Mouse (Mus musculus) heart, adult 2 months (tissue): ENCODE measurements around the gene Gm7534. TPM values are rescaled to one million over a fixed set of nuclear protein-coding genes. Genes with fewer than 3 reads are reported as not detected.

Experiments used
- DNase-seq, 2 experiments: peaks; one replicate each; pipeline ENCODE4 v3.0.0; 2021
- H3K27ac ChIP-seq: fragments of 200-600 bp; 2 replicates; pipeline ENCODE4 v1.8.1; 2022
- H3K27me3 ChIP-seq: fragments of 200-500 bp; 2 replicates; pipeline ENCODE4 v1.6.1; 2012; ENCODE audit warnings: mild to moderate bottlenecking, low read length, inconsistent platforms, mixed read lengths; ENCODE audit not compliant: control insufficient read depth, insufficient read depth
- H3K36me3 ChIP-seq: fragments of 200-500 bp; 2 replicates; pipeline ENCODE4 v1.6.1; 2012; ENCODE audit warnings: low read length, inconsistent platforms; ENCODE audit not compliant: control insufficient read depth, insufficient read depth
- H3K4me1 ChIP-seq: fragments of 200-500 bp; 2 replicates; pipeline ENCODE4 v1.6.1; 2011; ENCODE audit warnings: low read length; ENCODE audit not compliant: control insufficient read depth, insufficient read depth
- H3K4me3 ChIP-seq: fragments of 200-600 bp; 2 replicates; pipeline ENCODE4 v1.8.1; 2022
- H3K79me2 ChIP-seq: fragments of 200-500 bp; replicated peaks from 2 replicates; pipeline ENCODE4 v1.6.1; 2012; ENCODE audit warnings: mild to moderate bottlenecking, inconsistent platforms, low read length, moderate library complexity, mixed read lengths; ENCODE audit not compliant: control insufficient read depth, insufficient read depth
- H3K9ac ChIP-seq: fragments of 200-500 bp; 2 replicates; pipeline ENCODE4 v1.6.1; 2012; ENCODE audit warnings: low read depth, mild to moderate bottlenecking, control low read depth, inconsistent platforms, low read length, mixed read lengths
- CTCF ChIP-seq: fragments of 200-600 bp; IDR thresholded peaks from 2 replicates; pipeline ENCODE4 v1.8.1; 2022; ENCODE audit warnings: antibody characterized with exemption, mild to moderate bottlenecking, moderate library complexity
- EP300 ChIP-seq: fragments of 200-500 bp; IDR thresholded peaks from 2 replicates; pipeline ENCODE4 v1.6.1; 2011; ENCODE audit warnings: low read depth, low read length, control low read depth; ENCODE audit not compliant: insufficient read depth
- POLR2A ChIP-seq: fragments of 200-500 bp; IDR thresholded peaks from 2 replicates; pipeline ENCODE4 v1.6.1; 2011; ENCODE audit warnings: mild to moderate bottlenecking, low read depth, low read length, control low read depth; ENCODE audit not compliant: insufficient read depth
- whole genome bisulfite sequencing: fragments of 180-500 bp; shearing (Covaris S2); methylation state at CpG from one replicate; pipeline ENCODE4 v1.1.7; 2018; 5-methylcytosine and 5-hydroxymethylcytosine counted together
- intact Hi-C: fragments of 180-260 bp; cut with DNase I; formaldehyde crosslinking; loops from one replicate; pipeline ENCODE4 v1.15.1; 2025
- polyA plus RNA-seq: library from polyadenylated mRNA; depleted of rRNA; stranded (reverse); fragments of >200 nt; gene quantifications from 2 replicates; pipeline ENCODE4 v1.2.3, GENCODE M21; 2012
- total RNA-seq, 2 experiments: library from RNA; stranded (reverse); gene quantifications; 2 replicates each; pipeline ENCODE4 v1.2.3; 2021

Gm7534 gene
- total and polyA plus RNA-seq, 3 experiments = not detected

GRCm38 (mm10) chr4:134249651-134250050 is 46.8 kb upstream of the Gm7534 start:
- H3K79me2 ChIP-seq = no peaks in the 10 kb centered on the region
- WGBS = 3% methylated on average over 30 of the region's 30 CpGs
- no peaks in the 10 kb centered on the region for H3K36me3 ChIP-seq
- intact Hi-C loops = loop anchor here (1.0 to 5.0 kb wide), 4 partner anchors 19 to 218 kb away; partner anchors contain the start of genes Pdik1l and Stmn1
- H3K9ac ChIP-seq = peak overlapping the region; percentile 56
- no peak overlapping the region; the same call in 1 of the 2 replicates for H3K27ac ChIP-seq
- H3K4me3 ChIP-seq = peak overlapping the region; percentile 56
- H3K27me3 ChIP-seq = no peaks in the 10 kb centered on the region
- peaks cover 3% of the 10 kb centered on the region for H3K4me1 ChIP-seq
- DNase-seq = peak; percentile 81 to 89
- TF ChIP-seq CTCF (peak; percentile 97), EP300 (no peak)

GRCm38 (mm10) chr4:134246719-134247258 is 44.0 kb upstream of the Gm7534 start, which contains the start of gene Gm30191:
Gene Gm30191 (plus strand): TSS chr4:134246935.
- Histone ChIP-seq H3K27me3 (no peaks in the 10 kb centered on the region), H3K27ac (no peak within 1 kb of the TSS), H3K4me1 (peaks cover 4% of the 10 kb centered on the region), H3K9ac (no peak within 1 kb of the TSS), H3K36me3 (no peaks in the 10 kb centered on the region), H3K79me2 (no peaks in the 10 kb centered on the region), H3K4me3 (no peak within 1 kb of the TSS)
- intact Hi-C loops = loop anchor here (5.0 kb wide), 1 partner anchor 221 kb away; the partner anchor contains the start of gene Stmn1
- 74% methylated on average over 7 of the region's 7 CpGs for WGBS
- TF ChIP-seq CTCF (no peak), POLR2A (no peak), EP300 (no peak)
- DNase-seq = no peak

- Histone ChIP-seq H3K4me1 (peaks cover 4% of the 10 kb centered on the region), H3K27ac (no peak overlapping the region), H3K27me3 (no peaks in the 10 kb centered on the region), H3K36me3 (no peaks in the 10 kb centered on the region), H3K4me3 (no peak overlapping the region), H3K79me2 (no peaks in the 10 kb centered on the region), H3K9ac (no peak overlapping the region)
- no peak for DNase-seq
- 32% methylated on average over 4 of the region's 4 CpGs for WGBS
- intact Hi-C loops = loop anchor here (5.0 kb wide), 1 partner anchor 221 kb away; the partner anchor contains the start of gene Stmn1
- TF ChIP-seq EP300 (no peak), CTCF (no peak), POLR2A (no peak)
Observed at GRCm38 (mm10) chr4:134246256-134246655, 43.5 kb upstream of the Gm7534 start.

- intact Hi-C loops = loop anchor here (2.0 to 5.0 kb wide), 2 partner anchors 58 to 222 kb away; partner anchors contain the start of genes Cep85 and Stmn1
- TF ChIP-seq POLR2A (peak; percentile 56), EP300 (no peak), CTCF (peak; percentile 93)
- Histone ChIP-seq H3K36me3 (no peaks in the 10 kb centered on the region), H3K27me3 (no peaks in the 10 kb centered on the region), H3K4me1 (peaks cover 4% of the 10 kb centered on the region), H3K9ac (peak within 1 kb of the TSS; percentile 78), H3K79me2 (no peaks in the 10 kb centered on the region), H3K4me3 (peak within 1 kb of the TSS; percentile 75), H3K27ac (peak within 1 kb of the TSS; percentile 42)
- DNase-seq = peak; percentile 93 to 96
- WGBS = under 1% methylated on average over 60 of the region's 60 CpGs
Observed at GRCm38 (mm10) chr4:134245148-134245843, 42.5 kb upstream of the Gm7534 start, which contains the start of gene Zfp593. Gene Zfp593 (minus strand): TSS chr4:134245592.

GRCm38 (mm10) chr4:134243516-134244250 is 40.9 kb upstream of the Gm7534 start, which contains the start of gene E130218I03Rik:
Gene E130218I03Rik (plus strand): TSS chr4:134243662.
- Histone ChIP-seq H3K4me1 (peaks cover 4% of the 10 kb centered on the region), H3K36me3 (no peaks in the 10 kb centered on the region), H3K27ac (no peak within 1 kb of the TSS), H3K4me3 (no peak within 1 kb of the TSS), H3K27me3 (no peaks in the 10 kb centered on the region), H3K79me2 (no peaks in the 10 kb centered on the region), H3K9ac (no peak within 1 kb of the TSS)
- TF ChIP-seq EP300 (no peak), CTCF (no peak)
- intact Hi-C loops = loop anchor here (2.0 kb wide), 1 partner anchor 57 kb away; the partner anchor contains the start of gene Cep85
- DNase-seq = no peak
- WGBS = 95% methylated on average over 17 of the region's 17 CpGs

GRCm38 (mm10) chr4:134238686-134239085 is 35.9 kb upstream of the Gm7534 start:
- WGBS = 14% methylated on average over 10 of the region's 10 CpGs
- intact Hi-C loops = no loop called here
- Histone ChIP-seq H3K27me3 (no peaks in the 10 kb centered on the region), H3K4me1 (peaks cover 1% of the 10 kb centered on the region; the same call in 1 of the 2 replicates), H3K79me2 (no peaks in the 10 kb centered on the region), H3K4me3 (peak overlapping the region; percentile 33; the same call in 1 of the 2 replicates), H3K36me3 (no peaks in the 10 kb centered on the region), H3K27ac (no peak overlapping the region; the same call in none of the 2 replicates), H3K9ac (no peak overlapping the region)
- DNase-seq = no peak
- TF ChIP-seq CTCF (no peak), POLR2A (no peak), EP300 (no peak)
